Mouse (Mus musculus) hindbrain, embryonic 16.5 days (tissue): ENCODE results near the gene Gfod1. TPM values are rescaled to one million over a fixed set of nuclear protein-coding genes. Genes with fewer than 3 reads are reported as not detected.

Experiments
- ATAC-seq: fragments of 200-750 bp; cut with Nextera tagmentation; 2 replicates; pipeline ENCODE4 v1.8.0; 2017; ENCODE audit warnings: moderate TSS enrichment, moderate library complexity
- H3K27ac ChIP-seq: fragments of 300-500 bp; sonication (generic); 2 replicates; pipeline ENCODE4 v1.5.1; 2014; ENCODE audit warnings: low read depth, mild to moderate bottlenecking, control low read depth, low read length, moderate library complexity
- H3K27me3 ChIP-seq: fragments of 300-500 bp; sonication (generic); replicated peaks from 2 replicates; pipeline ENCODE4 v1.6.1; 2014; ENCODE audit warnings: low read length; ENCODE audit not compliant: control insufficient read depth, insufficient read depth
- H3K36me3 ChIP-seq: fragments of 300-500 bp; sonication (generic); 2 replicates; pipeline ENCODE4 v1.6.1; 2014; ENCODE audit warnings: mild to moderate bottlenecking, low read length, moderate library complexity, mixed read lengths; ENCODE audit not compliant: control insufficient read depth, insufficient read depth
- H3K4me1 ChIP-seq: fragments of 300-500 bp; sonication (generic); 2 replicates; pipeline ENCODE4 v1.6.1; 2014; ENCODE audit warnings: low read depth, low read length; ENCODE audit not compliant: control insufficient read depth, insufficient read depth
- H3K4me2 ChIP-seq: fragments of 300-500 bp; sonication (generic); 2 replicates; pipeline ENCODE4 v1.6.1; 2014; ENCODE audit warnings: mild to moderate bottlenecking, low read length, control low read depth, moderate library complexity
- H3K4me3 ChIP-seq: fragments of 300-500 bp; sonication (generic); 2 replicates; pipeline ENCODE4 v1.5.1; 2014; ENCODE audit warnings: mild to moderate bottlenecking, low read length, control low read depth, moderate library complexity
- H3K9ac ChIP-seq: fragments of 300-500 bp; sonication (generic); 2 replicates; pipeline ENCODE4 v1.6.1; 2014; ENCODE audit warnings: low read depth, mild to moderate bottlenecking, control low read depth, low read length, moderate library complexity
- H3K9me3 ChIP-seq: fragments of 300-500 bp; sonication (generic); 2 replicates; pipeline ENCODE4 v1.6.1; 2014; ENCODE audit warnings: mild to moderate bottlenecking, low read length, moderate library complexity; ENCODE audit not compliant: control insufficient read depth
- WGBS: fragments of 180-500 bp; shearing (Covaris S2); extraction: QIAGEN DNeasy Blood & Tissue Kit; methylation state at CpG from one replicate; pipeline ENCODE4 v1.1.7; 2014; 5-methylcytosine and 5-hydroxymethylcytosine counted together
- polyA plus RNA-seq: library from polyadenylated mRNA; unstranded; fragments of >200 nt; fragmentation: Nextera tagmentation; extraction: Ambion mirVana; gene quantifications from 2 replicates; pipeline ENCODE4 v1.2.1, GENCODE M21; 2015

Gene Gfod1
- polyA plus RNA-seq, 1 experiment from 2014 or later, result 2.4 TPM

- H3K27me3 ChIP-seq, result no peaks in the 10 kb centered on the region
- no peaks in the 10 kb centered on the region for H3K9me3 ChIP-seq
- no peak overlapping the region for H3K27ac ChIP-seq
- H3K4me3 ChIP-seq, result no peak overlapping the region
- ATAC-seq, result no peak
- 70% methylated on average over 9 of the region's 9 CpGs for WGBS
- H3K4me1 ChIP-seq, result peaks cover 7% of the 10 kb centered on the region
- H3K9ac ChIP-seq, result no peak overlapping the region
- no peak overlapping the region for H3K4me2 ChIP-seq
- H3K36me3 ChIP-seq, result 0 out of 2 replicates have a peak, but pooled peaks cover 2% of the 10 kb centered on the region
Observed at GRCm38 (mm10) chr13:43167721-43168120, 136.3 kb downstream of the Gfod1 start.

GRCm38 (mm10) chr13:43159429-43159828 lies 144.5 kb downstream of the Gfod1 start:
- 83% methylated on average over 3 of the region's 3 CpGs for WGBS
- no peak overlapping the region for H3K27ac ChIP-seq
- no peak overlapping the region for H3K4me2 ChIP-seq
- peaks cover 11% of the 10 kb centered on the region; the same call in 1 of the 2 replicates for H3K36me3 ChIP-seq
- ATAC-seq, result no peak
- no peak overlapping the region for H3K4me3 ChIP-seq
- H3K9ac ChIP-seq, result no peak overlapping the region
- no peaks in the 10 kb centered on the region for H3K4me1 ChIP-seq
- H3K9me3 ChIP-seq, result no peaks in the 10 kb centered on the region
- H3K27me3 ChIP-seq, result no peaks in the 10 kb centered on the region

DNA sequence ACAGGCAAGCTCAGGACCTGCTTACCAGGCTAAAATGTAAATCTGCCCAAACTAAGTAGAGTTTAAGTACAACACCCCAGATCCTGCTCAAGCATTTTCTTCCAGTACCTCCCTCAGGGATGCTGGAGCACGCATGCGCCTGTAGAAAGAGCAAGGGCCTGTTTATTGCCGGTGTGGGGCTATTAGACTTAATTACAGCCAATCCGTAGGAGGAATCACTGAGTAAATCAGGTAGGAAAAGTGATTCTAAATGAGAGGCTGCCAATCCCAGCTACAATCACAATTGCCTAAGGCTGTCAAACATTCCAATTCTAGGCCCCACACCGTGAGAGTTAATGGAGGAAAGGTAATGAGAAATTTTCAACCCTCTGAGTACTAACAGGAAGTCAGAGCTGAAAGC lies 145.7 kb downstream of the Gfod1 start:
- no peak overlapping the region for H3K4me2 ChIP-seq
- H3K27me3 ChIP-seq, result no peaks in the 10 kb centered on the region
- H3K36me3 ChIP-seq, result peaks cover 9% of the 10 kb centered on the region; the same call in 1 of the 2 replicates
- H3K9ac ChIP-seq, result no peak overlapping the region
- WGBS, result 54% methylated on average over 5 of the region's 5 CpGs
- H3K9me3 ChIP-seq, result no peaks in the 10 kb centered on the region
- no peak overlapping the region for H3K4me3 ChIP-seq
- 0 out of 2 replicates have a peak, but pooled peaks have one; percentile 46 for ATAC-seq
- H3K4me1 ChIP-seq, result no peaks in the 10 kb centered on the region
- no peak overlapping the region for H3K27ac ChIP-seq

GRCm38 (mm10) chr13:43157370-43157769 lies 146.6 kb downstream of the Gfod1 start:
- Histone ChIP-seq H3K4me2 (no peak overlapping the region), H3K36me3 (peaks cover 9% of the 10 kb centered on the region; the same call in 1 of the 2 replicates), H3K27ac (no peak overlapping the region), H3K4me1 (no peaks in the 10 kb centered on the region), H3K4me3 (no peak overlapping the region), H3K9ac (no peak overlapping the region), H3K9me3 (no peaks in the 10 kb centered on the region), H3K27me3 (no peaks in the 10 kb centered on the region)
- 51% methylated on average over 5 of the region's 5 CpGs for WGBS
- ATAC-seq, result no peak

DNA sequence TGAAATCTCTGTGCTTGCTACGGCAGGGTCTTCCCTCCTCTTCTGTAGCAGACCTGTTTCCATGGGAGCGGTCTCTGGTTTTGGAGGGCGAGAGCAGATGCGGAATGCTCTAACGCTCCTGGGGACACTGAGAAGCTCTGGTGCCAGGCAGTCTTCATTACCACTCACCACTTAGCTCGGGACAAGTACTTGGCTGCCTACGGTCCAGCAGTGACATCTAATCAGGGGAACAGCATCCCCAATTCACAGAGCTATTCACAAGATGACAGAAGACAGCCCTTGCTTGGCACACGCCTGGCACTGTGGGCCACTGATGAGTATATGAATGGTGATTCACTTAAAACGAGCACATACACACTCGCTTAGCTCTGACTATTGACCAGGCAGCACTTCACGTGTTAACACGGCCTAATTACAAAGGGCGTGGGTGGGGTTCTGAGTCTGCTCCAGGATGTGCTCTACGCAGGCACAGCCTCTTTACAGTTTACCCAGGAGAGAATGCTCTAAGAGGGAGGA lies 151.9 kb downstream of the Gfod1 start:
- Histone ChIP-seq H3K9ac (no peak overlapping the region), H3K4me1 (no peaks in the 10 kb centered on the region), H3K4me3 (no peak overlapping the region), H3K27ac (no peak overlapping the region), H3K9me3 (no peaks in the 10 kb centered on the region), H3K27me3 (no peaks in the 10 kb centered on the region), H3K4me2 (no peak overlapping the region), H3K36me3 (peaks cover 8% of the 10 kb centered on the region)
- no peak for ATAC-seq
- WGBS, result 77% methylated on average over 14 of the region's 14 CpGs

DNA sequence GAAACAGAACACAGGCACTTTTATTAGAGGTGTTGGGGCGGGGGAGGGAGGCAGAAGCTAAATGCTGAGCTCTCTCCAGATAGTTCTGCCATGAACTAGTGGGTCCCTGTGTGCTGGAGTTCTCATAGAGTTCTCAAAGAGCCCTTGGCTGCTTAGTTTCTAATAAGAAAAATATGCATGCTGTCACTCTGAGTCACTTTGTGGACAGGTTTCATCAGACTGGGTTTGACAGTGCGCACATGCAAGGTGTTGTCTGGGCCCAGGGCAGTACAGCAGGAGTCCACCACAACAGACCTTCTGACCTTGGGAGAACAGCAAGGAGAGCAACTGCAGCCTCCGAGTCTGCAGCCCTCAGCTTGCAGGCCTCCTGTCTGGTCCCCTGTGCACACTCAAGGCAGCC lies 154.3 kb downstream of the Gfod1 start:
- Histone ChIP-seq H3K4me3 (no peak overlapping the region), H3K4me2 (no peak overlapping the region), H3K27me3 (no peaks in the 10 kb centered on the region), H3K27ac (no peak overlapping the region), H3K4me1 (no peaks in the 10 kb centered on the region), H3K36me3 (peaks cover 2% of the 10 kb centered on the region; the same call in 1 of the 2 replicates), H3K9me3 (no peaks in the 10 kb centered on the region), H3K9ac (no peak overlapping the region)
- 80% methylated on average over 3 of the region's 3 CpGs for WGBS
- no peak for ATAC-seq

GRCm38 (mm10) chr13:43148692-43149091 lies 155.3 kb downstream of the Gfod1 start:
- Histone ChIP-seq H3K4me1 (no peaks in the 10 kb centered on the region), H3K9ac (no peak overlapping the region), H3K27ac (no peak overlapping the region), H3K27me3 (no peaks in the 10 kb centered on the region), H3K36me3 (peaks cover 2% of the 10 kb centered on the region; the same call in 1 of the 2 replicates), H3K4me2 (no peak overlapping the region), H3K9me3 (no peaks in the 10 kb centered on the region), H3K4me3 (no peak overlapping the region)
- 75% methylated on average over 4 of the region's 4 CpGs for WGBS
- ATAC-seq, result no peak

DNA sequence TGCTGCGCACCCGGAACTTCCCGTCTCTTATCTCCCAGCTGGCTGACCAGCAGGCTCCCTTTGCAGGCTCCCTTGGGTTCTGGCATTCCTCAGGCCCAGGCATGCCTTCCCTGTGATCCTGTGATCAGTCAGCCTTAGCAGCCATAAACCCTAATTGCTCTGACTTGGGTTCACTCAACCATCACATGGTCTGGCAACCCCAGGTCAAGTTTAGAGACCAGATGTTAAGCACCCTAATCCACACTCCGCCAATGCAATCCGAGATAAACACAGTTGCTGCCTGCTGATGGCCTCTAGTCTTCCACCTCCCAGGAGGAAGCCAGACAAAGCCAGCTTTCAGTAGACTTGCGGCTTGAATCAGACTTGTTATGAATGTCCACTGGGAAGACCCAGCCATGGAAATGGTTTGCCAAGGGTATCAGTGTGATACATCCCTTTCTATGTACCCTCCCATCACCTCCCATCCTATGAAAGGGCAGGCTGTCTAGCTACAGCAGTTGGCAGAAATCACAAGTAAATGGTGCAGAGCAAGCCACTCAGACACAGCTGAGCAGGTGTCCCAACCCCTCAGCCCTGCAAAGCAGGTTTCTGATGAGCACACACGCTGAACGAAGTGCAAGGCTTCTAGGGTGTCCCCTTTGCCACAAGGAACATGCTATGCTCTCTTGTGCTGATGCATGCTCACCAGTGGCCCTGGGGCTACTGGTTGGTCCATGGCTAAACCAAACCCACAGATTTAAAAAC lies 157.3 kb downstream of the Gfod1 start:
- no peak overlapping the region for H3K4me2 ChIP-seq
- H3K9me3 ChIP-seq, result no peaks in the 10 kb centered on the region
- 78% methylated on average over 8 of the region's 8 CpGs for WGBS
- ATAC-seq, result no peak
- no peak overlapping the region for H3K4me3 ChIP-seq
- H3K27me3 ChIP-seq, result no peaks in the 10 kb centered on the region
- peaks cover 2% of the 10 kb centered on the region; the same call in 1 of the 2 replicates for H3K36me3 ChIP-seq
- H3K4me1 ChIP-seq, result no peaks in the 10 kb centered on the region
- no peak overlapping the region for H3K27ac ChIP-seq
- H3K9ac ChIP-seq, result no peak overlapping the region
